Mouse (Mus musculus): ENCODE results near the gene Kcnn4. TPM values are rescaled to one million over a fixed set of nuclear protein-coding genes. Genes with fewer than 3 reads are reported as not detected.
A peak's percentile ranks its signal among the peaks of the same experiment; 100 is the strongest.

Gene Kcnn4
- polyA plus RNA-seq, 1 experiment from 2014 or later = 0.45 TPM

- DNase-seq = no peak
- ATAC-seq (ENCODE audit: low FRiP score, low TSS enrichment) = no peak
- Histone ChIP-seq H3K4me3 (replicated peaks; ENCODE audit: low read depth, low read length) (no peak overlapping the region), H3K9me3 (ENCODE audit: control insufficient read depth, low read length) (no peaks in the 10 kb centered on the region; the same call in 1 of the 2 replicates), H3K36me3 (ENCODE audit: control insufficient read depth, insufficient read depth, low read length) (no peaks in the 10 kb centered on the region), H3K4me1 (ENCODE audit: control insufficient read depth, insufficient read depth, low read length) (no peaks in the 10 kb centered on the region), H3K4me2 (ENCODE audit: low read length) (no peak overlapping the region), H3K27me3 (ENCODE audit: control insufficient read depth, insufficient read depth, low read length) (no peaks in the 10 kb centered on the region), H3K9ac (replicated peaks; ENCODE audit: low read length) (no peak overlapping the region), H3K27ac (replicated peaks; ENCODE audit: low read depth, low read length) (no peak overlapping the region)
- 69% methylated on average over 4 of the region's 4 CpGs for WGBS
Measured at GRCm38 (mm10) chr7:24361001-24361400, 9.1 kb upstream of the Kcnn4 start.

GRCm38 (mm10) chr7:24363228-24363627 is 6.8 kb upstream of the Kcnn4 start:
- no peaks in the 10 kb centered on the region for H3K9me3 ChIP-seq (ENCODE audit: control insufficient read depth, low read length)
- H3K36me3 ChIP-seq (ENCODE audit: control insufficient read depth, insufficient read depth, low read length) = no peaks in the 10 kb centered on the region
- no peaks in the 10 kb centered on the region for H3K4me1 ChIP-seq (ENCODE audit: control insufficient read depth, insufficient read depth, low read length)
- no peak for ATAC-seq (ENCODE audit: low FRiP score, low TSS enrichment)
- H3K27ac ChIP-seq (replicated peaks; ENCODE audit: low read depth, low read length) = no peak overlapping the region
- 26% methylated on average over 6 of the region's 7 CpGs for WGBS
- H3K4me3 ChIP-seq (replicated peaks; ENCODE audit: low read depth, low read length) = no peak overlapping the region
- no peaks in the 10 kb centered on the region for H3K27me3 ChIP-seq (ENCODE audit: control insufficient read depth, insufficient read depth, low read length)
- no peak overlapping the region for H3K9ac ChIP-seq (replicated peaks; ENCODE audit: low read length)
- DNase-seq = peak; percentile 59
- H3K4me2 ChIP-seq (ENCODE audit: low read length) = no peak overlapping the region

- Histone ChIP-seq H3K4me1 (ENCODE audit: control insufficient read depth, insufficient read depth, low read length) (no peaks in the 10 kb centered on the region), H3K4me3 (replicated peaks; ENCODE audit: low read depth, low read length) (no peak overlapping the region), H3K9ac (replicated peaks; ENCODE audit: low read length) (0 out of 2 replicates have a peak overlapping the region, but pooled peaks have one; percentile 12), H3K4me2 (ENCODE audit: low read length) (no peak overlapping the region), H3K36me3 (ENCODE audit: control insufficient read depth, insufficient read depth, low read length) (no peaks in the 10 kb centered on the region), H3K27me3 (ENCODE audit: control insufficient read depth, insufficient read depth, low read length) (no peaks in the 10 kb centered on the region), H3K9me3 (ENCODE audit: control insufficient read depth, low read length) (no peaks in the 10 kb centered on the region), H3K27ac (replicated peaks; ENCODE audit: low read depth, low read length) (no peak overlapping the region)
- DNase-seq = peak; percentile 94
- 24% methylated on average over 10 of the region's 10 CpGs for WGBS
- ATAC-seq (ENCODE audit: low FRiP score, low TSS enrichment) = peak; percentile 70; the same call in 1 of the 2 replicates
Measured at GRCm38 (mm10) chr7:24364827-24365226, 5.2 kb upstream of the Kcnn4 start.

- Histone ChIP-seq H3K4me3 (replicated peaks; ENCODE audit: low read depth, low read length) (no peak overlapping the region), H3K9ac (replicated peaks; ENCODE audit: low read length) (0 out of 2 replicates have a peak overlapping the region, but pooled peaks have one; percentile 12), H3K36me3 (ENCODE audit: control insufficient read depth, insufficient read depth, low read length) (no peaks in the 10 kb centered on the region), H3K9me3 (ENCODE audit: control insufficient read depth, low read length) (no peaks in the 10 kb centered on the region), H3K4me1 (ENCODE audit: control insufficient read depth, insufficient read depth, low read length) (no peaks in the 10 kb centered on the region), H3K27ac (replicated peaks; ENCODE audit: low read depth, low read length) (no peak overlapping the region), H3K27me3 (ENCODE audit: control insufficient read depth, insufficient read depth, low read length) (no peaks in the 10 kb centered on the region), H3K4me2 (ENCODE audit: low read length) (no peak overlapping the region)
- DNase-seq (no peak), ATAC-seq (ENCODE audit: low FRiP score, low TSS enrichment) (peak; percentile 38; the same call in 1 of the 2 replicates)
- WGBS = 81% methylated on average over 5 of the region's 5 CpGs
Measured at GRCm38 (mm10) chr7:24365258-24366014, 4.6 kb upstream of the Kcnn4 start.

- Histone ChIP-seq H3K27me3 (ENCODE audit: control insufficient read depth, insufficient read depth, low read length) (no peaks in the 10 kb centered on the region), H3K9me3 (ENCODE audit: control insufficient read depth, low read length) (no peaks in the 10 kb centered on the region), H3K4me1 (ENCODE audit: control insufficient read depth, insufficient read depth, low read length) (no peaks in the 10 kb centered on the region), H3K36me3 (ENCODE audit: control insufficient read depth, insufficient read depth, low read length) (no peaks in the 10 kb centered on the region), H3K27ac (replicated peaks; ENCODE audit: low read depth, low read length) (no peak overlapping the region), H3K9ac (replicated peaks; ENCODE audit: low read length) (no peak overlapping the region), H3K4me3 (replicated peaks; ENCODE audit: low read depth, low read length) (no peak overlapping the region), H3K4me2 (ENCODE audit: low read length) (no peak overlapping the region)
- DNase-seq (no peak), ATAC-seq (ENCODE audit: low FRiP score, low TSS enrichment) (no peak)
- 80% methylated on average over 15 of the region's 15 CpGs for WGBS
Measured at GRCm38 (mm10) chr7:24366716-24367632, 3.1 kb upstream of the Kcnn4 start.

- no peak overlapping the region for H3K4me2 ChIP-seq (ENCODE audit: low read length)
- H3K27me3 ChIP-seq (ENCODE audit: control insufficient read depth, insufficient read depth, low read length) = no peaks in the 10 kb centered on the region
- no peaks in the 10 kb centered on the region for H3K9me3 ChIP-seq (ENCODE audit: control insufficient read depth, low read length)
- no peaks in the 10 kb centered on the region for H3K36me3 ChIP-seq (ENCODE audit: control insufficient read depth, insufficient read depth, low read length)
- ATAC-seq (ENCODE audit: low FRiP score, low TSS enrichment) = no peak
- H3K4me3 ChIP-seq (replicated peaks; ENCODE audit: low read depth, low read length) = no peak overlapping the region
- WGBS = 68% methylated on average over 4 of the region's 4 CpGs
- no peak overlapping the region for H3K9ac ChIP-seq (replicated peaks; ENCODE audit: low read length)
- peaks cover under 1% of the 10 kb centered on the region; the same call in 1 of the 2 replicates for H3K4me1 ChIP-seq (ENCODE audit: control insufficient read depth, insufficient read depth, low read length)
- DNase-seq = no peak
- no peak overlapping the region for H3K27ac ChIP-seq (replicated peaks; ENCODE audit: low read depth, low read length)
Measured at GRCm38 (mm10) chr7:24368226-24368625, 1.8 kb upstream of the Kcnn4 start.

GRCm38 (mm10) chr7:24368946-24369345 is 1.1 kb upstream of the Kcnn4 start:
- DNase-seq = no peak
- H3K4me2 ChIP-seq (ENCODE audit: low read length) = no peak overlapping the region
- no peak overlapping the region for H3K9ac ChIP-seq (replicated peaks; ENCODE audit: low read length)
- 88% methylated on average over 7 of the region's 7 CpGs for WGBS
- no peaks in the 10 kb centered on the region for H3K27me3 ChIP-seq (ENCODE audit: control insufficient read depth, insufficient read depth, low read length)
- H3K4me3 ChIP-seq (replicated peaks; ENCODE audit: low read depth, low read length) = no peak overlapping the region
- no peaks in the 10 kb centered on the region for H3K9me3 ChIP-seq (ENCODE audit: control insufficient read depth, low read length)
- peaks cover 7% of the 10 kb centered on the region; the same call in 1 of the 2 replicates for H3K4me1 ChIP-seq (ENCODE audit: control insufficient read depth, insufficient read depth, low read length)
- H3K27ac ChIP-seq (replicated peaks; ENCODE audit: low read depth, low read length) = no peak overlapping the region
- no peak for ATAC-seq (ENCODE audit: low FRiP score, low TSS enrichment)
- H3K36me3 ChIP-seq (ENCODE audit: control insufficient read depth, insufficient read depth, low read length) = no peaks in the 10 kb centered on the region

GRCm38 (mm10) chr7:24371012-24371808 is 1.1 kb downstream of the Kcnn4 start:
- Histone ChIP-seq H3K9ac (replicated peaks; ENCODE audit: low read length) (no peak overlapping the region), H3K36me3 (ENCODE audit: control insufficient read depth, insufficient read depth, low read length) (no peaks in the 10 kb centered on the region), H3K9me3 (ENCODE audit: control insufficient read depth, low read length) (no peaks in the 10 kb centered on the region), H3K4me1 (ENCODE audit: control insufficient read depth, insufficient read depth, low read length) (peaks cover 7% of the 10 kb centered on the region; the same call in 1 of the 2 replicates), H3K27ac (replicated peaks; ENCODE audit: low read depth, low read length) (no peak overlapping the region), H3K4me3 (replicated peaks; ENCODE audit: low read depth, low read length) (no peak overlapping the region), H3K4me2 (ENCODE audit: low read length) (no peak overlapping the region), H3K27me3 (ENCODE audit: control insufficient read depth, insufficient read depth, low read length) (no peaks in the 10 kb centered on the region)
- 85% methylated on average over 7 of the region's 7 CpGs for WGBS
- ATAC-seq (ENCODE audit: low FRiP score, low TSS enrichment) (no peak), DNase-seq (no peak)

All from midbrain, embryonic 14.5 days (tissue).